In genomic region chr2:34370349-34370724, GRCm38 (mm10) we compare ENCODE assay signal across 8 mouse cellular contexts. TPM values are rescaled to one million over a fixed set of nuclear protein-coding genes. Genes with fewer than 3 reads are reported as not detected.
A peak's percentile ranks its signal among the peaks of the same experiment; 100 is the strongest.
DNase-seq lines count a peak whose midpoint lies in the region; ATAC-seq and TF ChIP-seq lines count a peak whose summit lies in the region.

No protein-coding gene starts in this region.

- TF ChIP-seq EP300 in CH12.LX (IDR thresholded peaks at IDR 0.05; ENCODE audit: low read length): no peak
- no peak for TF ChIP-seq EP300 in liver, embryonic 14.5 days (IDR thresholded peaks at IDR 0.05; ENCODE audit: low read depth)

- DNase-seq in CH12.LX (ENCODE audit: extremely low read depth): no peak
- DNase-seq in liver, embryonic 14.5 days (ENCODE audit: low read depth in 3 of 3, low spot score in 3 of 3): no peak
- no peak for DNase-seq in natural killer cell, adult 2 months (ENCODE audit: low spot score in 2 of 2)
- DNase-seq in gastrocnemius, postnatal 10 days: no peak
- DNase-seq in right cerebral cortex, adult 2 months (ENCODE audit: low spot score in 2 of 2): no peak

- peaks cover 44% of the 10 kb centered on the region for H3K27me3 ChIP-seq in erythroblast, embryonic 14.5 days (ENCODE audit: control insufficient read depth)
- H3K27me3 ChIP-seq in CH12.LX (replicated peaks): peaks cover 10% of the 10 kb centered on the region
- peaks cover 13% of the 10 kb centered on the region for H3K27me3 ChIP-seq in forebrain, embryonic 13.5 days
- no peaks in the 10 kb centered on the region for H3K27me3 ChIP-seq in liver, embryonic 14.5 days (ENCODE audit: control insufficient read depth, insufficient read depth, low read length)

- WGBS in forebrain, embryonic 13.5 days: 6% methylated on average over 7 of the region's 7 CpGs
- 23% methylated on average over 7 of the region's 7 CpGs for WGBS in liver, embryonic 14.5 days (ENCODE audit: insufficient replicate concordance)

- no peak overlapping the region for H3K27ac ChIP-seq in CH12.LX (ENCODE audit: insufficient read depth, low read depth)
- H3K27ac ChIP-seq in forebrain, embryonic 13.5 days: peak overlapping the region; percentile 97; the same call in 1 of the 2 replicates
- H3K27ac ChIP-seq in liver, embryonic 14.5 days: no peak overlapping the region

- no peaks in the 10 kb centered on the region for H3K9me3 ChIP-seq in erythroblast, embryonic 14.5 days (ENCODE audit: control insufficient read depth, low read length)
- no peaks in the 10 kb centered on the region for H3K9me3 ChIP-seq in CH12.LX (replicated peaks; ENCODE audit: low read length)
- H3K9me3 ChIP-seq in forebrain, embryonic 13.5 days (replicated peaks): no peaks in the 10 kb centered on the region
- H3K9me3 ChIP-seq in liver, embryonic 14.5 days (ENCODE audit: control insufficient read depth, low read length): no peaks in the 10 kb centered on the region

- H3K79me2 ChIP-seq in CH12.LX (replicated peaks; ENCODE audit: control insufficient read depth, extremely low read depth, insufficient read depth, poor library complexity, severe bottlenecking): no peaks in the 10 kb centered on the region

- peaks cover 41% of the 10 kb centered on the region for H3K4me1 ChIP-seq in erythroblast, embryonic 14.5 days (ENCODE audit: control insufficient read depth)
- H3K4me1 ChIP-seq in CH12.LX (ENCODE audit: control insufficient read depth in 1 of 2, insufficient read depth in 2 of 2): peaks cover 5 to 10% of the 10 kb centered on the region in 2 experiments
- H3K4me1 ChIP-seq in forebrain, embryonic 13.5 days: peaks cover 36% of the 10 kb centered on the region
- peaks cover 8 to 18% of the 10 kb centered on the region in 2 experiments for H3K4me1 ChIP-seq in liver, embryonic 14.5 days (replicated peaks; ENCODE audit: control insufficient read depth in 2 of 2, insufficient read depth in 2 of 2, low read length in 1 of 2)

- H3K4me3 ChIP-seq in erythroblast, embryonic 14.5 days (replicated peaks): peak overlapping the region; percentile 78
- peak overlapping the region in 2 of 3 experiments; percentile 69 to 83 for H3K4me3 ChIP-seq in CH12.LX (replicated peaks in 1 of 3; ENCODE audit: low read depth in 2 of 3, low read length in 2 of 3, poor library complexity in 1 of 3)
- H3K4me3 ChIP-seq in forebrain, embryonic 13.5 days: peak overlapping the region; percentile 81
- H3K4me3 ChIP-seq in liver, embryonic 14.5 days (ENCODE audit: insufficient read depth in 1 of 2, low read depth in 2 of 2, low read length in 2 of 2): peak overlapping the region; percentile 78 to 92

- no peak for TF ChIP-seq POLR2A in CH12.LX (IDR thresholded peaks at IDR 0.05; ENCODE audit: low read depth, low read length)

- ATAC-seq in erythroblast, adult 5-6 weeks (replicated peaks; ENCODE audit: low FRiP score, poor library complexity, severe bottlenecking): no peak
- ATAC-seq in forebrain, embryonic 13.5 days: no peak
- no peak for ATAC-seq in liver, embryonic 14.5 days (ENCODE audit: insufficient read depth)

- in situ Hi-C loops in CH12.LX (cut with MboI; ENCODE audit: low pct_ligation_motif_present, low pct_unique_long_range_greater_than_20kb, low sequenced_read_pairs): no loop called here

- TF ChIP-seq RAD21 in CH12.LX (IDR thresholded peaks at IDR 0.05; ENCODE audit: low read depth, low read length): no peak

- H3K36me3 ChIP-seq in erythroblast, embryonic 14.5 days (ENCODE audit: control insufficient read depth): peaks cover 23% of the 10 kb centered on the region
- H3K36me3 ChIP-seq in CH12.LX (replicated peaks in 1 of 2; ENCODE audit: control insufficient read depth in 1 of 2, insufficient read depth in 1 of 2, low read length in 1 of 2): no peaks in the 10 kb centered on the region
- H3K36me3 ChIP-seq in forebrain, embryonic 13.5 days (ENCODE audit: poor library complexity, severe bottlenecking): no peaks in the 10 kb centered on the region
- no peaks in the 10 kb centered on the region for H3K36me3 ChIP-seq in liver, embryonic 14.5 days (replicated peaks; ENCODE audit: control insufficient read depth, insufficient read depth, low read depth)

- peak overlapping the region; percentile 89 for H3K4me2 ChIP-seq in CH12.LX (ENCODE audit: insufficient read depth, low read depth, poor library complexity, severe bottlenecking)
- H3K4me2 ChIP-seq in forebrain, embryonic 13.5 days: peak overlapping the region; percentile 76
- peak overlapping the region; percentile 88 for H3K4me2 ChIP-seq in liver, embryonic 14.5 days (ENCODE audit: low read depth)

- H3K9ac ChIP-seq in CH12.LX (ENCODE audit: insufficient read depth, low read depth): peak overlapping the region; percentile 92; the same call in 1 of the 2 replicates
- peak overlapping the region; percentile 86 for H3K9ac ChIP-seq in forebrain, embryonic 13.5 days
- H3K9ac ChIP-seq in liver, embryonic 14.5 days (replicated peaks): peak overlapping the region; percentile 97

- dilution Hi-C loops in CH12.LX (cut with MboI; ENCODE audit: extremely low pct_ligation_motif_present, extremely low pct_unique_long_range_greater_than_20kb, low sequenced_read_pairs): no loop called here

- TF ChIP-seq CTCF in CH12.LX (conservative IDR thresholded peaks at IDR 0.05 in 1 of 2, IDR thresholded peaks at IDR 0.05 in 1 of 2; ENCODE audit: low read depth in 2 of 2, low read length in 2 of 2): no peak
- TF ChIP-seq CTCF in liver, embryonic 14.5 days (IDR thresholded peaks at IDR 0.05; ENCODE audit: low read depth): no peak

TF ChIP-seq in CH12.LX, 34 proteins besides CTCF, POLR2A, EP300 and RAD21:
- 0 out of 2 replicates have a peak, but pooled peaks have one; percentile 30 for TF ChIP-seq MAFK (IDR thresholded peaks at IDR 0.05; ENCODE audit: insufficient replicate concordance, low read length)
- TF ChIP-seq CHD2 (IDR thresholded peaks at IDR 0.05; ENCODE audit: low read length): no peak

RNA-seq across cellular contexts. Expression of gene Pbx3, which starts 2.6 kb away (rescaled TPM):
- 3.7 and 4.0 TPM in 2 replicates for polyA plus RNA-seq in erythroblast, embryonic 14.5 days (2012)
- total RNA-seq in erythroblast, adult 5-6 weeks (2015; ENCODE audit: low replicate concordance): 9.0 and 9.2 TPM in 2 replicates
- total RNA-seq in erythroblast, adult 5-6 weeks (2017; ENCODE audit: low replicate concordance): 7.0 and 13.6 TPM in 2 replicates
- 5.8 and 5.9 TPM in 2 replicates for total RNA-seq in CH12.LX (2012; rRNA removed)
- 3.8 and 4.5 TPM in 2 replicates for total RNA-seq in CH12.LX (2014; rRNA removed)
- 6.6 and 8.1 TPM in 2 replicates for polyA plus RNA-seq in CH12.LX (2012; ENCODE audit: insufficient read length, low read depth)
- 40.4 and 64.9 TPM in 2 replicates for polyA plus RNA-seq in forebrain, embryonic 13.5 days (2015; fragmentation: Nextera tagmentation; extraction: Ambion mirVana)
- polyA plus RNA-seq in liver, embryonic 14.5 days (2012; rRNA removed): 7.8 and 9.8 TPM in 2 replicates
- 7.7 and 9.7 TPM in 2 replicates for polyA plus RNA-seq in liver, embryonic 14.5 days (2014; fragmentation: Nextera tagmentation; extraction: Ambion mirVana)
- 1 to 10 TPM; 5.7 to 6.9 TPM for total RNA-seq in gastrocnemius, postnatal 10 days (2021)

RNA-seq across cellular contexts. Expression of gene Mapkap1, which starts 36.2 kb away (rescaled TPM):
- 5.6 and 5.9 TPM in 2 replicates for polyA plus RNA-seq in erythroblast, embryonic 14.5 days (2012)
- total RNA-seq in erythroblast, adult 5-6 weeks (2015; ENCODE audit: low replicate concordance): 4.8 and 10.0 TPM in 2 replicates
- total RNA-seq in erythroblast, adult 5-6 weeks (2017; ENCODE audit: low replicate concordance): 17.1 and 17.8 TPM in 2 replicates
- total RNA-seq in CH12.LX (2012; rRNA removed) (42.8 and 45.8 TPM in 2 replicates), CH12.LX (2014; rRNA removed) (40.7 and 47.1 TPM in 2 replicates)
- 39.4 and 41.1 TPM in 2 replicates for polyA plus RNA-seq in CH12.LX (2012; ENCODE audit: insufficient read length, low read depth)
- 97.8 and 102 TPM in 2 replicates for polyA plus RNA-seq in forebrain, embryonic 13.5 days (2015; fragmentation: Nextera tagmentation; extraction: Ambion mirVana)
- 11.9 and 14.9 TPM in 2 replicates for polyA plus RNA-seq in liver, embryonic 14.5 days (2012; rRNA removed)
- polyA plus RNA-seq in liver, embryonic 14.5 days (2014; fragmentation: Nextera tagmentation; extraction: Ambion mirVana): 25.5 and 29.5 TPM in 2 replicates
- 10 to 100 TPM; 41.7 to 53.0 TPM for total RNA-seq in gastrocnemius, postnatal 10 days (2021)
